Mouse (Mus musculus) thymus, adult 2 months (tissue): ENCODE data around the gene Slc9a9. TPM values are rescaled to one million over a fixed set of nuclear protein-coding genes. Genes with fewer than 3 reads are reported as not detected.

Experiments used
- DNase-seq: peaks from one replicate; pipeline ENCODE4 v3.0.0; 2021
- H3K27ac ChIP-seq: fragments of 200-500 bp; 2 replicates; pipeline ENCODE4 v1.5.1; 2012; ENCODE audit warnings: low read length, control low read depth; ENCODE audit not compliant: control insufficient read depth, insufficient read depth
- H3K27me3 ChIP-seq: fragments of 200-500 bp; 2 replicates; pipeline ENCODE4 v1.6.1; 2012; ENCODE audit warnings: mild to moderate bottlenecking, low read length, moderate library complexity, mixed read lengths; ENCODE audit not compliant: control insufficient read depth, insufficient read depth
- H3K36me3 ChIP-seq: fragments of 200-500 bp; 2 replicates; pipeline ENCODE4 v1.6.1; 2012; ENCODE audit warnings: mild to moderate bottlenecking, low read length, moderate library complexity; ENCODE audit not compliant: control insufficient read depth, insufficient read depth
- H3K4me1 ChIP-seq: fragments of 200-500 bp; replicated peaks from 2 replicates; pipeline ENCODE4 v1.6.1; 2012; ENCODE audit warnings: low read length; ENCODE audit not compliant: control insufficient read depth, insufficient read depth
- H3K4me3 ChIP-seq: fragments of 200-500 bp; 2 replicates; pipeline ENCODE4 v1.5.1; 2012; ENCODE audit warnings: mild to moderate bottlenecking, low read length, control low read depth, moderate library complexity; ENCODE audit not compliant: control insufficient read depth, insufficient read depth
- CTCF ChIP-seq: fragments of 200-500 bp; IDR thresholded peaks from 2 replicates; pipeline ENCODE4 v1.5.1; 2012; ENCODE audit warnings: mild to moderate bottlenecking, control low read depth, low read length, moderate library complexity, borderline replicate concordance; ENCODE audit not compliant: control insufficient read depth, poor library complexity, insufficient read depth; ENCODE audit errors: extremely low read depth
- POLR2A ChIP-seq: fragments of 200-500 bp; IDR thresholded peaks from 2 replicates; pipeline ENCODE4 v1.6.1; 2012; ENCODE audit warnings: mild to moderate bottlenecking, low read length, control low read depth, moderate library complexity; ENCODE audit not compliant: control insufficient read depth, poor library complexity, insufficient read depth; ENCODE audit errors: extremely low read depth
- WGBS: fragments of 180-500 bp; shearing (Covaris S2); methylation state at CpG from one replicate; pipeline ENCODE4 v1.1.7; 2018; 5-methylcytosine and 5-hydroxymethylcytosine counted together
- polyA plus RNA-seq: library from polyadenylated mRNA; depleted of rRNA; stranded (reverse); fragments of >200 nt; gene quantifications from 2 replicates; pipeline ENCODE4 v1.2.3, GENCODE M21; 2012

The Slc9a9 gene
- polyA plus RNA-seq, 1 experiment: 49.7 TPM

GRCm38 (mm10) chr9:94972693-94973092 lies 303.0 kb downstream of the Slc9a9 start:
- Histone ChIP-seq H3K4me3 (no peak overlapping the region), H3K4me1 (no peaks in the 10 kb centered on the region), H3K27ac (no peak overlapping the region), H3K27me3 (no peaks in the 10 kb centered on the region), H3K36me3 (peaks cover 5% of the 10 kb centered on the region; the same call in 1 of the 2 replicates)
- TF ChIP-seq CTCF (no peak), POLR2A (no peak)
- no peak for DNase-seq
- WGBS: 100% methylated on average over 2 of the region's 2 CpGs

GRCm38 (mm10) chr9:94976191-94976590 lies 306.5 kb downstream of the Slc9a9 start:
- Histone ChIP-seq H3K27ac (no peak overlapping the region), H3K4me3 (no peak overlapping the region), H3K36me3 (peaks cover 5% of the 10 kb centered on the region; the same call in 1 of the 2 replicates), H3K27me3 (no peaks in the 10 kb centered on the region), H3K4me1 (no peaks in the 10 kb centered on the region)
- TF ChIP-seq CTCF (no peak), POLR2A (no peak)
- WGBS: 100% methylated on average over 1 of the region's 1 CpGs
- DNase-seq: no peak

GRCm38 (mm10) chr9:94993575-94993974 lies 323.9 kb downstream of the Slc9a9 start:
- 24% methylated on average over 4 of the region's 4 CpGs for WGBS
- no peak for DNase-seq
- no peaks in the 10 kb centered on the region for H3K4me1 ChIP-seq
- TF ChIP-seq POLR2A: no peak
- TF ChIP-seq CTCF: no peak
- no peak overlapping the region for H3K4me3 ChIP-seq
- H3K27me3 ChIP-seq: no peaks in the 10 kb centered on the region
- no peak overlapping the region for H3K27ac ChIP-seq
- H3K36me3 ChIP-seq: no peaks in the 10 kb centered on the region

DNA sequence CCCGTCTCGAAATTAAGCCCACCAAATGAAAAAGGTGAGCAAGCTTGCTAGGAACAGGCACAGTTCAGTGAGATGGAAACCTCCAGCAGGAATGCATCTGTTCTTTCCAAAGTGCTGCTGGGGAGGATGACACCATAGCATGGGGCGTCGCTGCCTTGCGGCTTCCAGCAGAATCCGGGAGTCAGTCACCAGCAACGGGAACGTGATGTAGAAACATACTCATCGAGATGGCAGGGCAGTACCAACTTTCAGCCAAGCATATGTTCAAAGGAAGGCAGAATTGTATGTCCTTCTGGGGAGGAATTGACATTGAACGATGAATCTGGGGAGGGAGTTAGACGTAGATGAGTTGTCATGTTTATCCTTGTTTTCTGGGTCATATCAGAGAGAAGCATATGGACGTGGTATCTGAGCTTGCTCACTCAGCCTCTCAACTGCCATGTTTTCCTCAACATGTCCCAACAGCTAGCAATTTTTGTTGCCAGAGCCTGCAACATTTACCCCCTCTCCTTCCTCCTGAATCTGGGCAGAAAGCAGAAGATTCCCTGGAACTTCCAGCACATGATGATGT lies 350.5 kb downstream of the Slc9a9 start:
- WGBS: 97% methylated on average over 12 of the region's 12 CpGs
- H3K4me3 ChIP-seq: no peak overlapping the region
- DNase-seq: no peak
- TF ChIP-seq POLR2A (no peak), CTCF (no peak)
- H3K4me1 ChIP-seq: no peaks in the 10 kb centered on the region
- no peaks in the 10 kb centered on the region for H3K27me3 ChIP-seq
- H3K27ac ChIP-seq: no peak overlapping the region
- peaks cover 11% of the 10 kb centered on the region for H3K36me3 ChIP-seq

GRCm38 (mm10) chr9:95034140-95034970 lies 364.6 kb downstream of the Slc9a9 start:
- no peak for DNase-seq
- Histone ChIP-seq H3K4me1 (no peaks in the 10 kb centered on the region), H3K36me3 (peaks cover 4% of the 10 kb centered on the region; the same call in 1 of the 2 replicates), H3K27me3 (no peaks in the 10 kb centered on the region), H3K27ac (no peak overlapping the region), H3K4me3 (no peak overlapping the region)
- WGBS: 96% methylated on average over 3 of the region's 3 CpGs
- TF ChIP-seq CTCF (no peak), POLR2A (no peak)

GRCm38 (mm10) chr9:95036209-95036608 lies 366.5 kb downstream of the Slc9a9 start:
- no peak for DNase-seq
- Histone ChIP-seq H3K27ac (no peak overlapping the region), H3K27me3 (no peaks in the 10 kb centered on the region), H3K4me1 (no peaks in the 10 kb centered on the region), H3K4me3 (no peak overlapping the region), H3K36me3 (no peaks in the 10 kb centered on the region; the same call in 1 of the 2 replicates)
- TF ChIP-seq POLR2A (no peak), CTCF (no peak)
